Mouse (Mus musculus) brown adipose tissue, adult 24 weeks (tissue): ENCODE data around the gene Slc25a16. TPM values are rescaled to one million over a fixed set of nuclear protein-coding genes. Genes with fewer than 3 reads are reported as not detected.

Experiments
- H3K27ac ChIP-seq: fragments of 200-500 bp; replicated peaks from 2 replicates; pipeline ENCODE4 v1.5.1; 2012; ENCODE audit warnings: low read depth, mild to moderate bottlenecking, low read length
- H3K4me1 ChIP-seq: fragments of 200-500 bp; 2 replicates; pipeline ENCODE4 v1.6.1; 2012; ENCODE audit warnings: low read length, mixed read lengths; ENCODE audit not compliant: control insufficient read depth, insufficient read depth, insufficient read length
- H3K4me3 ChIP-seq: fragments of 200-500 bp; 2 replicates; pipeline ENCODE4 v1.5.1; 2012; ENCODE audit warnings: low read depth, mild to moderate bottlenecking, low read length, moderate library complexity; ENCODE audit not compliant: insufficient read depth
- polyA plus RNA-seq: library from polyadenylated mRNA; stranded (reverse); fragments of >200 nt; gene quantifications from 2 replicates; pipeline ENCODE4 v1.2.4, GENCODE M21; 2012; ENCODE audit not compliant: missing spikeins, insufficient read depth, insufficient read length

The Slc25a16 gene
- 38.1 and 43.0 TPM in 2 replicates for polyA plus RNA-seq

- peak within 1 kb of the TSS; percentile 88 for H3K4me3 ChIP-seq
- peaks cover 7% of the 10 kb centered on the region for H3K4me1 ChIP-seq
- H3K27ac ChIP-seq: peak within 1 kb of the TSS; percentile 82
Observed at GRCm38 (mm10) chr10:62919925-62920765, at the start of gene Slc25a16. Gene Slc25a16, plus strand, starts transcription at chr10:62920633.

- no peak overlapping the region for H3K4me3 ChIP-seq
- H3K27ac ChIP-seq: no peak overlapping the region
- H3K4me1 ChIP-seq: no peaks in the 10 kb centered on the region
Observed at GRCm38 (mm10) chr10:62874828-62875227, 45.6 kb upstream of the Slc25a16 start.

- Histone ChIP-seq H3K4me1 (no peaks in the 10 kb centered on the region), H3K4me3 (no peak overlapping the region), H3K27ac (no peak overlapping the region)
Observed at GRCm38 (mm10) chr10:62875565-62875964, 44.9 kb upstream of the Slc25a16 start.

- H3K27ac ChIP-seq: no peak overlapping the region
- no peak overlapping the region for H3K4me3 ChIP-seq
- no peaks in the 10 kb centered on the region for H3K4me1 ChIP-seq
Observed at GRCm38 (mm10) chr10:62878056-62878455, 42.4 kb upstream of the Slc25a16 start.

- no peak overlapping the region for H3K27ac ChIP-seq
- H3K4me3 ChIP-seq: no peak overlapping the region
- H3K4me1 ChIP-seq: no peaks in the 10 kb centered on the region
Observed at GRCm38 (mm10) chr10:62881211-62881610, 39.2 kb upstream of the Slc25a16 start.

GRCm38 (mm10) chr10:62883933-62884372 lies 36.5 kb upstream of the Slc25a16 start:
- no peaks in the 10 kb centered on the region for H3K4me1 ChIP-seq

GRCm38 (mm10) chr10:62884517-62884916 lies 35.9 kb upstream of the Slc25a16 start:
- Histone ChIP-seq H3K4me1 (no peaks in the 10 kb centered on the region), H3K27ac (no peak overlapping the region), H3K4me3 (no peak overlapping the region)

More at GRCm38 (mm10) chr10:62883933-62884372, 36.5 kb upstream of the Slc25a16 start:
- Histone ChIP-seq H3K4me3 (no peak overlapping the region), H3K27ac (no peak overlapping the region)

- Histone ChIP-seq H3K4me3 (peak overlapping the region; percentile 50), H3K4me1 (no peaks in the 10 kb centered on the region), H3K27ac (no peak overlapping the region)
Observed at GRCm38 (mm10) chr10:62885460-62885859, 35.0 kb upstream of the Slc25a16 start.

- H3K4me3 ChIP-seq: peak overlapping the region; percentile 50
- no peak overlapping the region for H3K27ac ChIP-seq
- no peaks in the 10 kb centered on the region for H3K4me1 ChIP-seq
Observed at GRCm38 (mm10) chr10:62885969-62886798, 34.2 kb upstream of the Slc25a16 start.

- Histone ChIP-seq H3K4me3 (peak overlapping the region; percentile 50), H3K27ac (no peak overlapping the region), H3K4me1 (no peaks in the 10 kb centered on the region)
Observed at GRCm38 (mm10) chr10:62886799-62887591, 33.4 kb upstream of the Slc25a16 start.

- no peaks in the 10 kb centered on the region for H3K4me1 ChIP-seq
- H3K27ac ChIP-seq: no peak overlapping the region
- no peak overlapping the region for H3K4me3 ChIP-seq
Observed at GRCm38 (mm10) chr10:62891025-62891424, 29.4 kb upstream of the Slc25a16 start.

- Histone ChIP-seq H3K4me1 (no peaks in the 10 kb centered on the region), H3K4me3 (no peak overlapping the region)
Observed at GRCm38 (mm10) chr10:62892549-62893232, 27.7 kb upstream of the Slc25a16 start.

GRCm38 (mm10) chr10:62893356-62893884 lies 27.0 kb upstream of the Slc25a16 start:
- H3K4me3 ChIP-seq: no peak overlapping the region
- H3K4me1 ChIP-seq: no peaks in the 10 kb centered on the region
- H3K27ac ChIP-seq: no peak overlapping the region

More at GRCm38 (mm10) chr10:62892549-62893232, 27.7 kb upstream of the Slc25a16 start:
- H3K27ac ChIP-seq: no peak overlapping the region

- H3K4me3 ChIP-seq: no peak overlapping the region
- H3K27ac ChIP-seq: no peak overlapping the region
- no peaks in the 10 kb centered on the region for H3K4me1 ChIP-seq
Observed at GRCm38 (mm10) chr10:62894447-62894846, 26.0 kb upstream of the Slc25a16 start.
